Mouse (Mus musculus) heart, adult 2 months (tissue): ENCODE results near the gene Clec3b. TPM values are rescaled to one million over a fixed set of nuclear protein-coding genes. Genes with fewer than 3 reads are reported as not detected.

ENCODE experiments used
- DNase-seq, 2 experiments: peaks; one replicate each; pipeline ENCODE4 v3.0.0; 2021
- H3K27ac ChIP-seq: fragments of 200-600 bp; 2 replicates; pipeline ENCODE4 v1.8.1; 2022
- H3K27me3 ChIP-seq: fragments of 200-500 bp; 2 replicates; pipeline ENCODE4 v1.6.1; 2012; ENCODE audit warnings: mild to moderate bottlenecking, low read length, inconsistent platforms, mixed read lengths; ENCODE audit not compliant: control insufficient read depth, insufficient read depth
- H3K36me3 ChIP-seq: fragments of 200-500 bp; 2 replicates; pipeline ENCODE4 v1.6.1; 2012; ENCODE audit warnings: low read length, inconsistent platforms; ENCODE audit not compliant: control insufficient read depth, insufficient read depth
- H3K4me1 ChIP-seq: fragments of 200-500 bp; 2 replicates; pipeline ENCODE4 v1.6.1; 2011; ENCODE audit warnings: low read length; ENCODE audit not compliant: control insufficient read depth, insufficient read depth
- H3K4me3 ChIP-seq: fragments of 200-600 bp; 2 replicates; pipeline ENCODE4 v1.8.1; 2022
- H3K79me2 ChIP-seq: fragments of 200-500 bp; replicated peaks from 2 replicates; pipeline ENCODE4 v1.6.1; 2012; ENCODE audit warnings: mild to moderate bottlenecking, inconsistent platforms, low read length, moderate library complexity, mixed read lengths; ENCODE audit not compliant: control insufficient read depth, insufficient read depth
- H3K9ac ChIP-seq: fragments of 200-500 bp; 2 replicates; pipeline ENCODE4 v1.6.1; 2012; ENCODE audit warnings: low read depth, mild to moderate bottlenecking, control low read depth, inconsistent platforms, low read length, mixed read lengths
- CTCF ChIP-seq: fragments of 200-600 bp; IDR thresholded peaks from 2 replicates; pipeline ENCODE4 v1.8.1; 2022; ENCODE audit warnings: antibody characterized with exemption, mild to moderate bottlenecking, moderate library complexity
- EP300 ChIP-seq: fragments of 200-500 bp; IDR thresholded peaks from 2 replicates; pipeline ENCODE4 v1.6.1; 2011; ENCODE audit warnings: low read depth, low read length, control low read depth; ENCODE audit not compliant: insufficient read depth
- POLR2A ChIP-seq: fragments of 200-500 bp; IDR thresholded peaks from 2 replicates; pipeline ENCODE4 v1.6.1; 2011; ENCODE audit warnings: mild to moderate bottlenecking, low read depth, low read length, control low read depth; ENCODE audit not compliant: insufficient read depth
- WGBS: fragments of 180-500 bp; shearing (Covaris S2); methylation state at CpG from one replicate; pipeline ENCODE4 v1.1.7; 2018; 5-methylcytosine and 5-hydroxymethylcytosine counted together
- intact Hi-C: fragments of 180-260 bp; cut with DNase I; formaldehyde crosslinking; loops from one replicate; pipeline ENCODE4 v1.15.1; 2025
- polyA plus RNA-seq: library from polyadenylated mRNA; depleted of rRNA; stranded (reverse); fragments of >200 nt; gene quantifications from 2 replicates; pipeline ENCODE4 v1.2.3, GENCODE M21; 2012
- total RNA-seq, 2 experiments: library from RNA; stranded (reverse); gene quantifications; 2 replicates each; pipeline ENCODE4 v1.2.3; 2021

The Clec3b gene
- total and polyA plus RNA-seq, 3 experiments = 47.0 to 71.1 (median 62.3) TPM

DNA sequence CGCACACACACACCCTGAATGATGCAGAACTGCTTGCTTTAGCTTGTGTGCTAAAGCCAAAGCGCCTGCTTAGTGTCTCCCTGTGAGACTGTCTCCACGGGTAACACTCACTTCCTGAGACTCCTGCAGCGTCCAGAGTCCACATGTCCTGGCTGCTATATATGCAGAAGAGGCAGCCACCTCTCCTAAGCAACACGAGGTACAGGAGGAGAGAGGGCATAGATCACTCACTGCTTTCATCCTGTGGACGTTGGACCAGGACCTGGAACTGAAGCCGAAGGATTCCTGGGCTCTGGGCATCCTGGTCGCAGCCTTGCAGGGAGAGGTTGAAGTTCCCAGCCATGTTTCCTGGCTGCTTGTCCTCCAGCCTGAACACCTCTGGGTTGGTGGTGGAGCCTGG, 32.5 kb downstream of the Clec3b start:
- Histone ChIP-seq H3K79me2 (no peaks in the 10 kb centered on the region), H3K27ac (no peak overlapping the region), H3K4me1 (peaks cover 1% of the 10 kb centered on the region; the same call in 1 of the 2 replicates), H3K36me3 (peaks cover under 1% of the 10 kb centered on the region; the same call in 1 of the 2 replicates), H3K9ac (no peak overlapping the region), H3K27me3 (no peaks in the 10 kb centered on the region), H3K4me3 (no peak overlapping the region)
- intact Hi-C loops = no loop called here
- 64% methylated on average over 8 of the region's 8 CpGs for WGBS
- TF ChIP-seq POLR2A = no peak
- no peak for DNase-seq

DNA sequence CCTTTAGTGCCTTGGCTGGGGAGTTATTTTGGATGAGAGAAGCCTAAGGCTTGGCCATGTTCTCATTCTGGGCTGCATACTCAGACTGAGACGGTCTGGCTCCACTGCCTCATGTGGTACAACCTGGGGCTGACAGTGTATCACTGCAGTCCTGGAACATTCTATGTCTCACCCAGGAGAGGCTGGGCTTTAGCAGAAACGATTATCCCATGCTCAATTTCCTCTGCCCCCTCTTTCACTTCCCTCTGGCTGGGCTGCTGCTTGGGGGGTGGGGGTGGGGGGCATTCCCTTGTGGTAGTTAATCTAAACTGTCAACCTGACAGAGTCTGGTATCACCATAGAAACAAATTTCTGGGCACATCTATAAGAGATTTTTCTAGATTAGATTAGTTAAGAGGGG, 34.8 kb downstream of the Clec3b start:
- 23% methylated on average over 2 of the region's 2 CpGs for WGBS
- H3K27me3 ChIP-seq = no peaks in the 10 kb centered on the region
- no peak overlapping the region for H3K9ac ChIP-seq
- peaks cover 2% of the 10 kb centered on the region; the same call in 1 of the 2 replicates for H3K36me3 ChIP-seq
- TF ChIP-seq POLR2A = no peak
- TF ChIP-seq CTCF = no peak
- TF ChIP-seq EP300 = no peak
- DNase-seq = no peak
- no peaks in the 10 kb centered on the region for H3K79me2 ChIP-seq
- intact Hi-C loops = no loop called here
- H3K27ac ChIP-seq = no peak overlapping the region
- no peak overlapping the region for H3K4me3 ChIP-seq
- peaks cover 1% of the 10 kb centered on the region; the same call in 1 of the 2 replicates for H3K4me1 ChIP-seq

DNA sequence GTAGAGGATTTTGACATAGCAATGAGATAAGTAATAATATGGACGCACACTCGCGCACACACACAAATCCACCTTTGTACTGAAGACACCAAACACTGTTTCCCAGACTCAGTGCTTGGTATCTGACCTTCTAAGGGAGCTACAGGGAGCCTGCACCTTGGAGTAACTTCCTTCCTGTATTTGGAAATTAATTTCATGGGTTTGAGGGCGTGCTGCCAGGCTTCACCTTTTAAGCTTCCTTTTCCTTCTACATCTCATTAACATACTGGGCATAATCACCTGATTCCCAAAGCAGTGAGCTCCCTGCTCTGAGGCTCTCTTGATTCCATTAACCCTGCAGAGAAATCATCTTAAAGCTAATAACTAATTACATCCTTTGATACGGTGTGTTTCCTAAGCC, 35.4 kb downstream of the Clec3b start:
- Histone ChIP-seq H3K4me1 (peaks cover 1% of the 10 kb centered on the region; the same call in 1 of the 2 replicates), H3K9ac (no peak overlapping the region), H3K4me3 (no peak overlapping the region), H3K27ac (no peak overlapping the region), H3K27me3 (no peaks in the 10 kb centered on the region), H3K36me3 (peaks cover 2% of the 10 kb centered on the region; the same call in 1 of the 2 replicates), H3K79me2 (no peaks in the 10 kb centered on the region)
- WGBS = 79% methylated on average over 5 of the region's 5 CpGs
- TF ChIP-seq EP300 (no peak), CTCF (no peak), POLR2A (no peak)
- DNase-seq = no peak
- intact Hi-C loops = no loop called here

DNA sequence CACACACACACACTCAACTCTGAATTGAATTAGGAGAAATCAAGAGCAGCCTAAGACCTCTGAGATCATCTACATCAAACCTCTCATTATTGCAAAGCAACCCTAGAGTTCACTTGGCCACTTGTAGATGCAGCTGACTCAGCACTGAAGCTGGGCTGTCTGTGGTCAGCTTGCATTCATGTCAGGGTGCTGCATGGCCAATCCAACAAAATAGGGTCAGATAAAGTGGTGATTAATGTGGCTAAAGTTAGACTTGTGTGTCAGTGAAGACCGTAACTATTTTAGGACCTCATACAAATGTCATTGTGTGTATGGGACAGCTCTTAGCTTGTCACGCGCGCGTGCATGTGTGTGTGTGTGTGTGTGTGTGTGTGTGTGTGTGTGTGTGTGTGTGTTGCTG, 36.8 kb downstream of the Clec3b start:
- TF ChIP-seq POLR2A (no peak), CTCF (no peak), EP300 (0 out of 2 replicates have a peak, but pooled peaks have one; percentile 35)

DNA sequence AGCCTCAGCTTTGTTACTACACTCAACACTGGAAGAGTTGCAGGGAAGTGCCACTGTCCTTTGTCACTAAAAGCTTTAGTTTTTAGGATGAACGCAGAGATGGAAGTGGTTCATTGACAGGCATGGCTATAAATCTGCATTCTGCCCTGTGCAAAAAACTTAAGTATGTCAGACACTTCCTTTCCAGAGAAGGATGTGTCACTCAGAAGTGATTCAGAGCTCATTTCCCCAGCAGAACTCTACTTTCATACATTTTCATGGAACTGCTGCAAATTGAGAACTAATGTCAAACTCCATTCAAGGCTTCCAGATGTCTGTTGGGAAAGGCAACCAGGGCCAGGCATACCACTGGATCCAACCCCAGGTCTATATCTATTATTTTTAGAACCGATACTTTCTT, 37.5 kb downstream of the Clec3b start:
- no peak overlapping the region for H3K4me3 ChIP-seq
- H3K4me1 ChIP-seq = peaks cover 1% of the 10 kb centered on the region; the same call in 1 of the 2 replicates
- intact Hi-C loops = no loop called here
- no peak overlapping the region for H3K27ac ChIP-seq
- H3K27me3 ChIP-seq = no peaks in the 10 kb centered on the region
- WGBS = 64% methylated on average over 2 of the region's 2 CpGs
- no peak for TF ChIP-seq CTCF
- TF ChIP-seq POLR2A = no peak
- TF ChIP-seq EP300 = no peak
- H3K9ac ChIP-seq = no peak overlapping the region
- no peaks in the 10 kb centered on the region for H3K79me2 ChIP-seq
- DNase-seq = no peak
- H3K36me3 ChIP-seq = peaks cover 2% of the 10 kb centered on the region; the same call in 1 of the 2 replicates

More for the DNA sequence above, 36.8 kb downstream of the Clec3b start:
- H3K9ac ChIP-seq = no peak overlapping the region
- no peak overlapping the region for H3K27ac ChIP-seq
- WGBS = 55% methylated on average over 5 of the region's 5 CpGs
- DNase-seq = peak in 1 of 2 experiments; percentile 23
- intact Hi-C loops = no loop called here
- no peaks in the 10 kb centered on the region for H3K79me2 ChIP-seq
- H3K27me3 ChIP-seq = no peaks in the 10 kb centered on the region
- H3K4me3 ChIP-seq = no peak overlapping the region
- peaks cover 2% of the 10 kb centered on the region; the same call in 1 of the 2 replicates for H3K36me3 ChIP-seq
- H3K4me1 ChIP-seq = peaks cover 1% of the 10 kb centered on the region; the same call in 1 of the 2 replicates

DNA sequence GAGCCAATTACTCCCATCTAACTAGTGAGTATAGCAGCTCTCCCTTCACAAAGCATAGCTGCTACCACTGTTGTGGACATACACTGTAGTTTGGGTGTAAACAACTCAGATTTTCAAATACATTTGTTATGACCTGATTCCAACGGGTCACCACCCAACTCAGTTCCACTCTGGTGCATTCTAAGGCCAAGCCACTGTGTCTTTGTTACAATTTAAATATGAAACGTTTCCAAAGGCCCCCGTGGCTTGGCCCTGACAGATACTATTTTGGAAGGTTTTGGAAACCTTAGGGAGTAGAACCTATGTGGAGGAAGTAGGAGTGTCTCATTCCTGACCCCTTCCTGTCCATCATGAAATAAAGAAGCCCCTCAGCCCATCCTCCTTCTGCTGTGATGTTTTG, 49.4 kb downstream of the Clec3b start:
- H3K9ac ChIP-seq = no peak overlapping the region
- H3K79me2 ChIP-seq = no peaks in the 10 kb centered on the region
- H3K27me3 ChIP-seq = no peaks in the 10 kb centered on the region
- no peak overlapping the region for H3K4me3 ChIP-seq
- H3K27ac ChIP-seq = no peak overlapping the region
- no peak for DNase-seq
- WGBS = 54% methylated on average over 3 of the region's 3 CpGs
- intact Hi-C loops = no loop called here
- H3K36me3 ChIP-seq = no peaks in the 10 kb centered on the region
- H3K4me1 ChIP-seq = no peaks in the 10 kb centered on the region
- TF ChIP-seq EP300 = no peak
- TF ChIP-seq POLR2A = no peak
- no peak for TF ChIP-seq CTCF
